Mouse (Mus musculus): ENCODE data around the gene Dhrs3.

- TF ChIP-seq POLR2A (IDR thresholded peaks at IDR 0.05; ENCODE audit: borderline replicate concordance, control insufficient read depth, low read depth, low read length) (no peak), CTCF (IDR thresholded peaks at IDR 0.05; ENCODE audit: control insufficient read depth, insufficient read depth, low read length) (no peak)
Observed at GRCm38 (mm10) chr4:144969030-144969429, 76.4 kb downstream of the Dhrs3 start.

All from bone marrow, adult 2 months (tissue).